Mouse (Mus musculus) bone marrow macrophage, adult 2 months (primary cell): Measurements from ENCODE around the gene Imp3.

Experiments used
- CTCF ChIP-seq: IDR thresholded peaks from 2 replicates; pipeline ENCODE4 v1.5.1; 2012; ENCODE audit warnings: low read depth, mild to moderate bottlenecking, low read length, moderate library complexity
- POLR2A ChIP-seq: IDR thresholded peaks from 2 replicates; pipeline ENCODE4 v1.6.1; 2012; ENCODE audit warnings: mild to moderate bottlenecking, low read depth, low read length, borderline replicate concordance

DNA sequence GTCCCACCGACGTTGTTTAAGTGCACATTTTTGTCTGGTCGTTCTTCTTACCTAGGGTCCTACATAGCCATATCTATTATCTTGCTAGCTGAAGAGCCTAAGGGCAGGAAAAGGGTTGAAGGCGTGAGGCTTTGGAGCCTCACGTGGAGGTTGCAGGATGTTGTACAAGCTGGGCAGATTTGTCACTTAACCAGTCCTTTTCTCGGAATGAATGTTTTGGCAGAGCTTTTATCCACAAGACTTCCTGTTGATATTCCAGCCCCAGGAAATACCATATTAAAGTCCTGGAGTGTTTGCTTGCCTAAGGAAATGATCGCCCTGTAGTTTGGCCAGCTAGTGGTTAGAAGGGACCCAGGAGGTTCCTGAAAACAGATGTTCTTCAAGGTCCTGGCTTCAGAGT is 1.1 kb downstream of the Imp3 start:
- TF ChIP-seq CTCF (no peak), POLR2A (no peak)
